Mouse (Mus musculus) bone marrow macrophage, adult 2 months (primary cell): ENCODE measurements around the gene Emx1.
A peak's percentile ranks its signal among the peaks of the same experiment; 100 is the strongest.

ENCODE experiments used
- CTCF ChIP-seq: IDR thresholded peaks from 2 replicates; pipeline ENCODE4 v1.5.1; 2012; ENCODE audit warnings: low read depth, mild to moderate bottlenecking, low read length, moderate library complexity
- POLR2A ChIP-seq: IDR thresholded peaks from 2 replicates; pipeline ENCODE4 v1.6.1; 2012; ENCODE audit warnings: mild to moderate bottlenecking, low read depth, low read length, borderline replicate concordance

DNA sequence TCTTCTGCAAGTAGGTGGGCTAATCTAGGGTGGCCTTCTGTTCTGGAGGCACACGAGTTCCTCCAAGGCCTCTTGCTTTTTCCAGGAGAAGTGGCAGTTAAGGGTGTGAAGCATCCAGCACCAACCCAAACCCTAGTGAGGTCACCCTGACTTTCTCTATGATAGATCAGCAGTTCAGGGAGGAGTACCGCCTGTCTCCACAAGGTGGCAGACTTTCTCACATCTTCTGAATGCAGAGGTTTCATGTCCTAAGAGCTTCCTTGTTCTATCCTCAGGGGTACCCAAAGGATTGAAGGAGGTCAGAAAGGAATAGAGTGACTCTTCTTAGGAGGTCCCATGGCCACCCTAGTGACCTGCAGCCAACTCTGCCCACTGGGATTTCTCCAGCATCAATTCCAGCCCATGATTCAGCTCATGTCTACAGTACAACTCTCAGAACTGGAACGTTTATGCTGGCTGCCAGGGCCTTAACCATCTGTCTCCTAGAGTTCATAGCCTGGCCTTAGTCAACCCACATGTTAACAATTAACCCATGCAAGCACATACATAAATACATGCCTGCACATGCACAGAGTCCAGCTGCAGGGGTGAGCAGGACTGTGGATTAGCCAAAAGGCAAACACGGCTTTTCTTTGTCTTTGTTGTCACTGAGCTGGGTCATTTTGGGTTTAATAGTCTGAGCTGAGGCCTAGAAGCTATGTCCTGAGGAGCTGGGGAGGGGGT is 26.9 kb upstream of the Emx1 start:
- TF ChIP-seq POLR2A = no peak
- TF ChIP-seq CTCF = 0 out of 2 replicates have a peak, but pooled peaks have one; percentile 16
